ENCODE assay signal across 9 mouse cellular contexts in the genomic region with DNA sequence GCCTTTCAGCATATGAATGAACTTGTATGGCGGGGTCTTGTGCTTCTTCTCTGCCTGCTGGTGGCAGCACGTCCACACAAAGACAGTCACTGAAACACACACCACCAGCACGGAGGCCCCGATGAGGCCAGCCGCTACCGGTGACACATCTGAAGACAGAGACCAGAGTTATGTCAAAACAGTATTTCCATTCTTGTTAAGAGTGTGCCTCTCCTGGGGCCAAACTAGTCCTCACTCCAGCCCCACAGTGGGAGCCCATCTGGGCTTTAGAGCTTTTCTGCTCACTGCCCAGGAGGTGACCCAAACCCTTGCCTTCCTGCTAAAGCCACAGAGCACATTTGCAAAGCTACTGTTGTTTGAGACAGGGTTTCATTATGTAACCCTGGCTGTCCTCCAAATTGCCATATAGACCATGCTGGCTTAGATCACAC. TPM values are rescaled to one million over a fixed set of nuclear protein-coding genes. Genes with fewer than 3 reads are reported as not detected.
DNase-seq lines count a peak whose midpoint lies in the region; ATAC-seq lines count a peak whose summit lies in the region.
"Had no signal": no experiment of that assay in that cellular context is flagged by ENCODE, and none has a peak within 500 bp of the region (broad histone marks: within the 10 kb centered on the region; RNA-seq: fewer than 3 reads in every experiment).

No protein-coding gene starts in this region.

- no peak overlapping the region for H3K9ac ChIP-seq in hindbrain, embryonic 12.5 days
- no peak overlapping the region for H3K9ac ChIP-seq in hindbrain, embryonic 14.5 days
- no peak overlapping the region for H3K9ac ChIP-seq in forebrain, embryonic 15.5 days (replicated peaks)

- no peaks in the 10 kb centered on the region for H3K9me3 ChIP-seq in hindbrain, embryonic 12.5 days (replicated peaks)
- no peaks in the 10 kb centered on the region for H3K9me3 ChIP-seq in hindbrain, embryonic 14.5 days (ENCODE audit: control insufficient read depth, low read length)
- H3K9me3 ChIP-seq in forebrain, embryonic 15.5 days = no peaks in the 10 kb centered on the region

- DNase-seq in hindbrain, embryonic 14.5 days (ENCODE audit: low spot score) = no peak
- DNase-seq in 416B (ENCODE audit: low read depth) (peak; percentile 64), MN1 (ENCODE audit: low spot score) (no peak)
- DNase-seq in CD4-positive helper T cell, adult 2 months (ENCODE audit: low read depth, low spot score) = peak; percentile 37
- no peak for DNase-seq in layer of hippocampus, adult 9-11 months
- DNase-seq in layer of hippocampus, postnatal 10 days (ENCODE audit: low spot score in 2 of 2) = no peak
- DNase-seq: lung, adult 18-20 months had no signal

- H3K4me3 ChIP-seq in hindbrain, embryonic 12.5 days = no peak overlapping the region
- H3K4me3 ChIP-seq in hindbrain, embryonic 14.5 days (replicated peaks; ENCODE audit: low read length) = no peak overlapping the region
- H3K4me3 ChIP-seq in forebrain, embryonic 15.5 days = no peak overlapping the region

- peak overlapping the region; percentile 48; the same call in 1 of the 2 replicates for H3K27ac ChIP-seq in hindbrain, embryonic 12.5 days
- H3K27ac ChIP-seq in hindbrain, embryonic 14.5 days = no peak overlapping the region
- H3K27ac ChIP-seq in forebrain, embryonic 15.5 days (replicated peaks) = peak overlapping the region; percentile 52; the same call in 1 of the 2 replicates

- H3K4me2 ChIP-seq in hindbrain, embryonic 12.5 days (replicated peaks) = no peak overlapping the region
- no peak overlapping the region for H3K4me2 ChIP-seq in hindbrain, embryonic 14.5 days (replicated peaks)
- no peak overlapping the region for H3K4me2 ChIP-seq in forebrain, embryonic 15.5 days (replicated peaks)

- ATAC-seq in hindbrain, embryonic 12.5 days (ENCODE audit: low FRiP score) = no peak
- ATAC-seq in hindbrain, embryonic 14.5 days (ENCODE audit: low FRiP score) = no peak
- no peak for ATAC-seq in forebrain, embryonic 15.5 days (replicated peaks)

- no peaks in the 10 kb centered on the region for H3K27me3 ChIP-seq in hindbrain, embryonic 12.5 days
- H3K27me3 ChIP-seq in hindbrain, embryonic 14.5 days (ENCODE audit: control insufficient read depth, insufficient read depth, low read length) = no peaks in the 10 kb centered on the region
- H3K27me3 ChIP-seq in forebrain, embryonic 15.5 days = no peaks in the 10 kb centered on the region

- H3K36me3 ChIP-seq in hindbrain, embryonic 12.5 days = peaks cover 56% of the 10 kb centered on the region
- H3K36me3 ChIP-seq in hindbrain, embryonic 14.5 days (replicated peaks; ENCODE audit: control insufficient read depth, insufficient read depth) = peaks cover 71% of the 10 kb centered on the region
- peaks cover 42% of the 10 kb centered on the region for H3K36me3 ChIP-seq in forebrain, embryonic 15.5 days

- peaks cover 23% of the 10 kb centered on the region for H3K4me1 ChIP-seq in hindbrain, embryonic 12.5 days
- peaks cover 14% of the 10 kb centered on the region for H3K4me1 ChIP-seq in hindbrain, embryonic 14.5 days (replicated peaks; ENCODE audit: control insufficient read depth, insufficient read depth, low read length)
- H3K4me1 ChIP-seq in forebrain, embryonic 15.5 days = peaks cover 39% of the 10 kb centered on the region

- WGBS in hindbrain, embryonic 12.5 days = 50% methylated on average over 6 of the region's 6 CpGs
- WGBS in hindbrain, embryonic 14.5 days = 36% methylated on average over 6 of the region's 6 CpGs
- 21% methylated on average over 6 of the region's 6 CpGs for WGBS in forebrain, embryonic 15.5 days

RNA-seq across cellular contexts. Expression of gene Syt11, which starts 12.5 kb away (rescaled TPM):
- polyA plus RNA-seq in hindbrain, embryonic 12.5 days (2016; fragmentation: Nextera tagmentation; extraction: Ambion mirVana) = 153 and 157 TPM in 2 replicates
- polyA plus RNA-seq in hindbrain, embryonic 14.5 days (2014; fragmentation: Nextera tagmentation; extraction: Ambion mirVana) = 207 and 233 TPM in 2 replicates
- polyA plus RNA-seq in forebrain, embryonic 15.5 days (2015; fragmentation: Nextera tagmentation; extraction: Ambion mirVana) = 236 TPM in 2 replicates
- total RNA-seq in layer of hippocampus, postnatal 10 days (2021) = 100 to 1,000 TPM; 430 to 447 TPM

RNA-seq across cellular contexts. Expression of gene Rit1, which starts 45.8 kb away (rescaled TPM):
- polyA plus RNA-seq in hindbrain, embryonic 12.5 days (2016; fragmentation: Nextera tagmentation; extraction: Ambion mirVana) = 43.6 and 47.1 TPM in 2 replicates
- 66.4 and 66.6 TPM in 2 replicates for polyA plus RNA-seq in hindbrain, embryonic 14.5 days (2014; fragmentation: Nextera tagmentation; extraction: Ambion mirVana)
- 51.6 and 53.1 TPM in 2 replicates for polyA plus RNA-seq in forebrain, embryonic 15.5 days (2015; fragmentation: Nextera tagmentation; extraction: Ambion mirVana)
- total RNA-seq in layer of hippocampus, postnatal 10 days (2021) = 10 to 100 TPM; 48.8 to 55.2 TPM

Comparison
In these comparisons a context has a peak if more than half of its experiments do, and no peak if none do; other contexts are left out.
1. DNase-seq: peak in 416B (single experiment) and CD4-positive helper T cell, adult 2 months (single experiment); none in hindbrain, embryonic 14.5 days (single experiment), MN1 (single experiment), layer of hippocampus, adult 9-11 months (single experiment) and layer of hippocampus, postnatal 10 days (0 of 2).